Mouse (Mus musculus) frontal cortex, adult (tissue): ENCODE results near the gene Arhgap15.
A peak's percentile ranks its signal among the peaks of the same experiment; 100 is the strongest.

Source experiments
- ATAC-seq: cut with Nextera tagmentation; 2 replicates; pipeline ENCODE4 v1.9.2; 2017; ENCODE audit warnings: mild to moderate bottlenecking, moderate library complexity, mixed read lengths; ENCODE audit not compliant: low TSS enrichment

Arhgap15 gene

GRCm38 (mm10) chr2:44105198-44105555 lies 356.6 kb downstream of the Arhgap15 start:
- no peak for ATAC-seq

GRCm38 (mm10) chr2:44106359-44106758 lies 357.7 kb downstream of the Arhgap15 start:
- ATAC-seq = peak; percentile 58

- no peak for ATAC-seq
Observed at GRCm38 (mm10) chr2:44111276-44111675, 362.7 kb downstream of the Arhgap15 start.

GRCm38 (mm10) chr2:44112990-44113798 lies 364.6 kb downstream of the Arhgap15 start:
- no peak for ATAC-seq

- ATAC-seq = no peak
Observed at GRCm38 (mm10) chr2:44114296-44114695, 365.7 kb downstream of the Arhgap15 start.

- peak; percentile 79 for ATAC-seq
Observed at GRCm38 (mm10) chr2:44121162-44121561, 372.5 kb downstream of the Arhgap15 start.

GRCm38 (mm10) chr2:44123246-44123645 lies 374.6 kb downstream of the Arhgap15 start:
- no peak for ATAC-seq

GRCm38 (mm10) chr2:44124093-44124492 lies 375.5 kb downstream of the Arhgap15 start:
- no peak for ATAC-seq

- no peak; the same call in 1 of the 2 replicates for ATAC-seq
Observed at GRCm38 (mm10) chr2:44124683-44125082, 376.1 kb downstream of the Arhgap15 start.

- no peak for ATAC-seq
Observed at GRCm38 (mm10) chr2:44126044-44126695, 377.5 kb downstream of the Arhgap15 start.

- no peak for ATAC-seq
Observed at GRCm38 (mm10) chr2:44129533-44129932, 380.9 kb downstream of the Arhgap15 start.

GRCm38 (mm10) chr2:44131271-44131670 lies 382.6 kb downstream of the Arhgap15 start:
- peak; percentile 89 for ATAC-seq

- peak; percentile 35 for ATAC-seq
Observed at GRCm38 (mm10) chr2:44134796-44135195, 386.2 kb downstream of the Arhgap15 start.

- ATAC-seq = no peak
Observed at GRCm38 (mm10) chr2:44140455-44140854, 391.8 kb downstream of the Arhgap15 start.

- ATAC-seq = peak; percentile 56; the same call in 1 of the 2 replicates
Observed at GRCm38 (mm10) chr2:44142152-44142551, 393.5 kb downstream of the Arhgap15 start.

GRCm38 (mm10) chr2:44142611-44143010 lies 394.0 kb downstream of the Arhgap15 start:
- ATAC-seq = no peak

GRCm38 (mm10) chr2:44146124-44146981 lies 397.7 kb downstream of the Arhgap15 start:
- no peak for ATAC-seq

- no peak for ATAC-seq
Observed at GRCm38 (mm10) chr2:44147486-44147885, 398.9 kb downstream of the Arhgap15 start.

- ATAC-seq = no peak
Observed at GRCm38 (mm10) chr2:44147971-44148370, 399.3 kb downstream of the Arhgap15 start.

- no peak for ATAC-seq
Observed at GRCm38 (mm10) chr2:44148550-44149100, 400.0 kb downstream of the Arhgap15 start.

- no peak for ATAC-seq
Observed at GRCm38 (mm10) chr2:44152301-44152700, 403.7 kb downstream of the Arhgap15 start.

GRCm38 (mm10) chr2:44160358-44160757 lies 411.7 kb downstream of the Arhgap15 start:
- ATAC-seq = no peak
